Mouse (Mus musculus) E14TG2a.4 (cell line): ENCODE results near the gene Apeh.
A peak's percentile ranks its signal among the peaks of the same experiment; 100 is the strongest.

ENCODE experiments used
- H3K27me3 ChIP-seq: 2 replicates; pipeline ENCODE4 v1.6.1; 2014; ENCODE audit warnings: low read length, control low read depth; ENCODE audit not compliant: insufficient read depth
- H3K36me3 ChIP-seq: 2 replicates; pipeline ENCODE4 v1.6.1; 2014; ENCODE audit warnings: low read length, control low read depth; ENCODE audit not compliant: insufficient read depth
- H3K4me1 ChIP-seq: replicated peaks from 2 replicates; pipeline ENCODE4 v1.6.1; 2014; ENCODE audit warnings: low read depth, low read length, control low read depth
- H3K4me3 ChIP-seq: replicated peaks from 2 replicates; pipeline ENCODE4 v1.5.1; 2014; ENCODE audit warnings: mild to moderate bottlenecking, low read length
- H3K9me3 ChIP-seq: 2 replicates; pipeline ENCODE4 v1.6.1; 2014; ENCODE audit warnings: low read length, control low read depth
- CTCF ChIP-seq: conservative IDR thresholded peaks from 2 replicates; pipeline ENCODE4 v1.5.1; 2014; ENCODE audit warnings: low read length
- NANOG ChIP-seq: IDR thresholded peaks from 2 replicates; pipeline ENCODE4 v1.6.1; 2014; ENCODE audit warnings: borderline replicate concordance, low read length, mixed read lengths
- POU5F1 ChIP-seq: IDR thresholded peaks from 2 replicates; pipeline ENCODE4 v1.6.1; 2014; ENCODE audit warnings: low read length, borderline replicate concordance

The Apeh gene

DNA sequence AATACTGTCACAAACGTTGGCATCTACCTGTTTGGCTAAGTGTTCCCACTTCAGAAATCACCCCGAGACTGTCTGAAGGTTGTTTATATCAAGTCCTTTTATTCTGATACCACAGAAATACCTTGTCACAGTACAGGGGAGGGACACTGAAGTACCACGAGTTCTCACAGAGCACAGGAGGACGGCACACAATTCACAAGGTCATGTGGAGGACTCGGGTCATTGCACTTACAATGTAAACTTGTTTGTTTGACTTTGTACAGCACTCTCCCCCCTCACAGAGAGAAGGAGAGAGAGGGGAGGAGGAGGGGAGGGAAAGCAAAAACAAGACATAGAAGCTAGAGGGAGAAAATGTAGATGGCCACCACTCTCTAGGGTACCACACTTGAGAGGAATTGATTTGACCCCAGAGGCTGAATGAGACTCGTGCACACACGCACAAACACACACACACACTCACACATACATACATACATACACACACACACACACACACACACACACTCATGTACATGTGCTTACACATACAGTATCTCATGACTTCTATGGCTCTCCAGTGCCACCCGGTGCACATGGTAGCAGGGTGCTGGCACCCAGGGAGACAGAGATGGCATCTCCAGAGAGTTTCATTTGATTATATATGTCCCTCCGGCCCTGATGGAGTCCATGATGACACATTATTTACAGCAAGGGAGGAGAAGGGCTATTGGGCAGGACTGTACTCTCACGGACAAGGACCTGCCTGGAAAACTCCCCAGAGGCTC is 1.7 kb upstream of the Apeh start:
- peaks cover 3% of the 10 kb centered on the region; the same call in 1 of the 2 replicates for H3K27me3 ChIP-seq
- H3K9me3 ChIP-seq, result no peaks in the 10 kb centered on the region
- H3K36me3 ChIP-seq, result peaks cover 22% of the 10 kb centered on the region
- H3K4me1 ChIP-seq, result peaks cover 54% of the 10 kb centered on the region
- no peak for TF ChIP-seq POU5F1
- no peak for TF ChIP-seq NANOG
- TF ChIP-seq CTCF, result no peak
- no peak overlapping the region for H3K4me3 ChIP-seq

GRCm38 (mm10) chr9:108095518-108095917 is 1.1 kb upstream of the Apeh start:
- Histone ChIP-seq H3K27me3 (peaks cover 3% of the 10 kb centered on the region; the same call in 1 of the 2 replicates), H3K9me3 (no peaks in the 10 kb centered on the region), H3K36me3 (peaks cover 28% of the 10 kb centered on the region), H3K4me3 (peak overlapping the region; percentile 97), H3K4me1 (peaks cover 54% of the 10 kb centered on the region)
- TF ChIP-seq CTCF, result peak; percentile 58
- TF ChIP-seq NANOG, result no peak
- no peak for TF ChIP-seq POU5F1

DNA sequence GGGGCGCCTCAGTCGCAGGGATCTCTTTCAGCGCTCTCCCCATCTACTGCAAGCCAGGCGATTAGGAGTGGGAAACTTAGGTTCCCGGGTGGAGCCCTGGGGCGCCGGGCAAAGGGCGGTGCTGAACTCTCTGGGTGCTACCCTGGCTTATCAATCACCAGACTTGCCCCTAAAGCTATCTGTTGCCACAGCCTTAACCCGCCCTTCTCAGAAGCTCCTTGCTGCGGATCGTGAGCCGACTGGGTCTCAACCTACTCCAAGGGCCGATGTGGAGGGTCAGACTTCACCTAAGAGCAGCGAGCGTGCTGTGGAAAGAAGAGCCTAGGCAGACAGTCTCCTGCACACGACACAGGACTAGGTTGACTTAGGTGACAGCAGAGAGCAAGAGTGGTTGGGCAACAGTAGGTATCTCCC is 599 bp upstream of the Apeh start:
- TF ChIP-seq POU5F1 (no peak), CTCF (no peak), NANOG (no peak)
- peaks cover 3% of the 10 kb centered on the region; the same call in 1 of the 2 replicates for H3K27me3 ChIP-seq
- H3K9me3 ChIP-seq, result no peaks in the 10 kb centered on the region
- H3K4me1 ChIP-seq, result peaks cover 54% of the 10 kb centered on the region
- H3K4me3 ChIP-seq, result peak overlapping the region; percentile 97
- H3K36me3 ChIP-seq, result peaks cover 33% of the 10 kb centered on the region

- Histone ChIP-seq H3K27me3 (no peaks in the 10 kb centered on the region), H3K36me3 (peaks cover 47% of the 10 kb centered on the region), H3K4me1 (peaks cover 40% of the 10 kb centered on the region), H3K4me3 (peak overlapping the region; percentile 97), H3K9me3 (no peaks in the 10 kb centered on the region)
- TF ChIP-seq NANOG, result no peak
Measured at GRCm38 (mm10) chr9:108093586-108093985, 820 bp downstream of the Apeh start.

DNA sequence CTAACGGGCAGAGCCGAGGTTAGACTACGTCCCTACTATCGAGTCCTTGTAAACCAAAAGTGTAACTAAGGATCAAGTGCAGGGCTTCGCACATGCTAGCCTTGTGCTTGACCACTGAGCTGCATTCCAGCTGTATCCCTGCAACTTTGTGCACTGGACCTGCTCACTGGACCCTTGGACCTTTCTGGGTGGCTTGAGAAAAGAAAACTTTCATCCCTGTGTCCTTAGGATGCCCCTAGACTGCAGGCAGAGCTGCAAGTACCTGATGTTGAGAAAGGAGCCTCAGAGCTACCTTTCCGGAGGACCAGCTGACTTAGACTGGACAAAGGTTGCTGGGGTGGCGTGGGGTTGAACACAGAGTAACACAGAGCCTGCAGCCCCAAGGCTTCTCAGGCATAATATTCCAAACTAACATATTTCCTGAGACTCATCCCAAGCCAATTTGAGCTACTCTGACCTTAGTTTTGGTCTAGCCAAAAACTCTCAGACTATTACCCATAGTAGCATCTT is 3.7 kb downstream of the Apeh start:
- TF ChIP-seq CTCF, result no peak
- no peak for TF ChIP-seq NANOG
- no peak for TF ChIP-seq POU5F1

DNA sequence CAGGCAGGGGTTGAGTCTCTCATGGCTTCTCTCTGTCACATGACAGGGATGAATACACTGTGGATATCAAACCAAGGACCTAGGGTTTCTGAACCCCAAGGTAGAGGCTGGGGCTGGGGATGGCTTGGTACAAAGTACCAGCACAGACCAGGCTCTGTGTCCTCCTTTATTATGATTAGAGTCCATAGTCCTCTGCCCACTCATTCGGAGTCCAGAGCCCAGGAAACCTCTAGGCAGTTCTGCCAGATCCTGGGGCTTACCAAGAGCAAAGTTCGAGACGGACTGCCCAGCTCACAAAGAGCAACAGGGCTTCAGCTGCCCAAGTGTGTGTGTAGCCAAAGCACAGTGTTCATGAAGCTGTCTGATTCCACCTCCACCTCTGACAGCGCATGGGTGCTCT is 9.1 kb downstream of the Apeh start:
- peaks cover 70% of the 10 kb centered on the region for H3K36me3 ChIP-seq
- peaks cover 27% of the 10 kb centered on the region for H3K4me1 ChIP-seq
- no peak overlapping the region for H3K4me3 ChIP-seq
- H3K9me3 ChIP-seq, result no peaks in the 10 kb centered on the region
- peaks cover 26% of the 10 kb centered on the region for H3K27me3 ChIP-seq
- TF ChIP-seq CTCF, result no peak
- no peak for TF ChIP-seq NANOG
- no peak for TF ChIP-seq POU5F1

More for the DNA sequence above, 3.7 kb downstream of the Apeh start:
- Histone ChIP-seq H3K27me3 (no peaks in the 10 kb centered on the region), H3K36me3 (peaks cover 76% of the 10 kb centered on the region), H3K4me3 (no peak overlapping the region), H3K9me3 (no peaks in the 10 kb centered on the region), H3K4me1 (peaks cover 25% of the 10 kb centered on the region)

DNA sequence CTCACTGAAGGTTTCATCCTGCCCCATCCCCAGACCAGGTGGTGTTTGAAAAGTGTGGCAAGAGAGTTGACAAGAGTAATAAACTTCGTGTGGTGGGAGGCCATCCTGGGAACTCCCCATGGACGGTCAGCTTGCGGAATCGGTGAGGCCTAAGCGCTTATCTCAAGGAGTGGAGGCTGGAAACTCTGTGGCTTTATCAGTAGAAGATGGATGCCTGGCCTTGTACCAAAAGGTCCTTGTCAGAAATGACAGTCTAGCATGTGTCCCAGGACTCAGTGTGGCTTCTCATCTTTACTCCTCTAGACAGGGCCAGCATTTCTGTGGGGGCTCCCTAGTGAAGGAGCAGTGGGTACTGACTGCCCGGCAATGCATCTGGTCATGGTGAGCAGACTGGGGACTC is 10.8 kb downstream of the Apeh start:
- TF ChIP-seq POU5F1 (no peak), NANOG (no peak), CTCF (no peak)
- H3K4me3 ChIP-seq, result no peak overlapping the region
- peaks cover 36% of the 10 kb centered on the region for H3K27me3 ChIP-seq

DNA sequence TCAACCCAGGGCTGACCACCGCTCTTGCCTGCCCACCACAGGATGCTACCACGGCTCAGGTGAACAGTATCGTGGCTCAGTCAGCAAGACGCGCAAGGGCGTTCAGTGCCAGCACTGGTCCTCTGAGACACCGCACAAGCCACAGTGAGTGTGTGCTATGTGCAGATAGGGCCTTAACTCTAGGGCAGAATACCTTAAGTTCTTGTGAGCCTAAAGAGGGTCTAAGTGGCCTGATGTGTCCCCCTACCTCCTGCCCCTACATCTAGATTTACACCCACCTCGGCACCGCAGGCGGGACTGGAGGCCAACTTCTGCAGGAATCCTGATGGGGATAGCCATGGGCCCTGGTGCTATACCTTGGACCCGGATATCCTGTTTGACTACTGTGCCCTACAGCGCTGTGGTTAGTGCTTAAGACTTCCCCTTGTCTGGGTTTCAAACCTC is 11.4 kb downstream of the Apeh start, which contains the start of gene Rnf123:
Gene Rnf123, minus strand, starts transcription at position 359 of the 444 bp plus-strand sequence.
- H3K36me3 ChIP-seq, result peaks cover 47% of the 10 kb centered on the region

More for the DNA sequence above, 10.8 kb downstream of the Apeh start:
- peaks cover 39% of the 10 kb centered on the region for H3K4me1 ChIP-seq
- H3K9me3 ChIP-seq, result no peaks in the 10 kb centered on the region
- peaks cover 53% of the 10 kb centered on the region for H3K36me3 ChIP-seq

GRCm38 (mm10) chr9:108082549-108082948 is 11.9 kb downstream of the Apeh start:
- peak overlapping the region; percentile 77 for H3K4me3 ChIP-seq

More for the DNA sequence above, 11.4 kb downstream of the Apeh start, which contains the start of gene Rnf123:
- H3K27me3 ChIP-seq, result peaks cover 36% of the 10 kb centered on the region
- no peaks in the 10 kb centered on the region for H3K9me3 ChIP-seq
- H3K4me3 ChIP-seq, result peak within 1 kb of the TSS; percentile 77
- no peak for TF ChIP-seq POU5F1
- no peak for TF ChIP-seq NANOG
- no peak for TF ChIP-seq CTCF
- H3K4me1 ChIP-seq, result peaks cover 45% of the 10 kb centered on the region

More at GRCm38 (mm10) chr9:108082549-108082948, 11.9 kb downstream of the Apeh start:
- H3K27me3 ChIP-seq, result peaks cover 36% of the 10 kb centered on the region
- H3K36me3 ChIP-seq, result peaks cover 43% of the 10 kb centered on the region
- no peak for TF ChIP-seq POU5F1
- no peak for TF ChIP-seq NANOG
- no peak for TF ChIP-seq CTCF
- H3K4me1 ChIP-seq, result peaks cover 48% of the 10 kb centered on the region
- no peaks in the 10 kb centered on the region for H3K9me3 ChIP-seq
